Mouse (Mus musculus) E14TG2a.4 (cell line): ENCODE measurements around the gene Lrrfip1.

Source experiments
- CTCF ChIP-seq: conservative IDR thresholded peaks from 2 replicates; pipeline ENCODE4 v1.5.1; 2014; ENCODE audit warnings: low read length
- NANOG ChIP-seq: IDR thresholded peaks from 2 replicates; pipeline ENCODE4 v1.6.1; 2014; ENCODE audit warnings: borderline replicate concordance, low read length, mixed read lengths
- POU5F1 ChIP-seq: IDR thresholded peaks from 2 replicates; pipeline ENCODE4 v1.6.1; 2014; ENCODE audit warnings: low read length, borderline replicate concordance

GRCm38 (mm10) chr1:90953688-90954087 lies 44.8 kb upstream of the Lrrfip1 start:
- TF ChIP-seq CTCF (no peak), NANOG (no peak), POU5F1 (no peak)
